Mouse (Mus musculus) fat pad, adult 2 months (tissue): ENCODE results near the gene Duoxa2.

Experiments
- DNase-seq: peaks from one replicate; pipeline ENCODE4 v3.0.0-alpha.2; 2011; ENCODE audit warnings: low read depth, low spot score; ENCODE audit errors: extremely low read depth

Gene Duoxa2

GRCm38 (mm10) chr2:122298596-122299490 lies at the start of gene Duoxa2:
Gene Duoxa2 (plus strand): TSS chr2:122298900.
- no peak for DNase-seq

GRCm38 (mm10) chr2:122255997-122256396 lies 42.7 kb upstream of the Duoxa2 start:
- DNase-seq: no peak

- no peak for DNase-seq
Measured at GRCm38 (mm10) chr2:122260729-122261128, 38.0 kb upstream of the Duoxa2 start.

- DNase-seq: no peak
Measured at GRCm38 (mm10) chr2:122264690-122265089, 34.0 kb upstream of the Duoxa2 start.

GRCm38 (mm10) chr2:122266407-122267193 lies 32.1 kb upstream of the Duoxa2 start:
- DNase-seq: no peak

- no peak for DNase-seq
Measured at GRCm38 (mm10) chr2:122278769-122279168, 19.9 kb upstream of the Duoxa2 start.

- no peak for DNase-seq
Measured at GRCm38 (mm10) chr2:122284091-122284490, 14.6 kb upstream of the Duoxa2 start.

- no peak for DNase-seq
Measured at GRCm38 (mm10) chr2:122286137-122286536, 12.6 kb upstream of the Duoxa2 start.

GRCm38 (mm10) chr2:122294916-122295315 lies 3.8 kb upstream of the Duoxa2 start:
- no peak for DNase-seq

GRCm38 (mm10) chr2:122297271-122298095 lies 1.2 kb upstream of the Duoxa2 start:
- DNase-seq: no peak

- no peak for DNase-seq
Measured at GRCm38 (mm10) chr2:122298096-122298499, 602 bp upstream of the Duoxa2 start, which contains the start of gene Duox2. Gene Duox2 (minus strand): TSS chr2:122298449.

GRCm38 (mm10) chr2:122299911-122300655 lies 1.4 kb downstream of the Duoxa2 start:
- DNase-seq: no peak

- no peak for DNase-seq
Measured at GRCm38 (mm10) chr2:122300656-122301020, 1.9 kb downstream of the Duoxa2 start.

GRCm38 (mm10) chr2:122301081-122301920 lies 2.6 kb downstream of the Duoxa2 start:
- DNase-seq: no peak

- no peak for DNase-seq
Measured at GRCm38 (mm10) chr2:122301921-122302573, 3.3 kb downstream of the Duoxa2 start.

- no peak for DNase-seq
Measured at GRCm38 (mm10) chr2:122302574-122303241, 4.0 kb downstream of the Duoxa2 start.

- no peak for DNase-seq
Measured at GRCm38 (mm10) chr2:122304544-122304943, 5.8 kb downstream of the Duoxa2 start.
